Mouse (Mus musculus) liver, embryonic 11.5 days (tissue): ENCODE measurements at regions not wholly inside any gene's neighbourhood (a gene's known extent, or its start where the extent isn't known, plus 50 kb on each side); places are given as distances from the start of the nearest gene placed in this dataset.

Source experiments
- ATAC-seq: fragments of 200-750 bp; cut with Nextera tagmentation; replicated peaks from 2 replicates; pipeline ENCODE4 v1.8.0; 2017; ENCODE audit warnings: moderate number of reproducible peaks, mild to moderate bottlenecking, moderate TSS enrichment, moderate library complexity; ENCODE audit not compliant: low FRiP score
- DNase-seq: peaks from one replicate; pipeline ENCODE4 v3.0.0-alpha.2; 2017; ENCODE audit warnings: low spot score
- H3K27ac ChIP-seq: fragments of 300-500 bp; sonication (generic); 2 replicates; pipeline ENCODE4 v1.5.1; 2014; ENCODE audit warnings: mild to moderate bottlenecking, low read depth, low read length, control low read depth
- H3K27me3 ChIP-seq: fragments of 300-500 bp; sonication (generic); replicated peaks from 2 replicates; pipeline ENCODE4 v1.6.1; 2014; ENCODE audit warnings: low read length, mixed read lengths; ENCODE audit not compliant: control insufficient read depth, insufficient read depth
- H3K36me3 ChIP-seq: fragments of 300-500 bp; sonication (generic); 2 replicates; pipeline ENCODE4 v1.6.1; 2014; ENCODE audit warnings: mild to moderate bottlenecking, low read length, moderate library complexity, mixed read lengths; ENCODE audit not compliant: control insufficient read depth, insufficient read depth
- H3K4me1 ChIP-seq: fragments of 300-500 bp; sonication (generic); replicated peaks from 2 replicates; pipeline ENCODE4 v1.6.1; 2014; ENCODE audit warnings: low read length, mixed read lengths; ENCODE audit not compliant: control insufficient read depth, insufficient read depth
- H3K4me2 ChIP-seq: fragments of 300-500 bp; sonication (generic); 2 replicates; pipeline ENCODE4 v1.6.1; 2014; ENCODE audit warnings: mild to moderate bottlenecking, control low read depth, moderate library complexity
- H3K4me3 ChIP-seq: fragments of 300-500 bp; sonication (generic); 2 replicates; pipeline ENCODE4 v1.5.1; 2014; ENCODE audit warnings: low read depth, low read length, control low read depth
- H3K9ac ChIP-seq: fragments of 300-500 bp; sonication (generic); 2 replicates; pipeline ENCODE4 v1.6.1; 2014; ENCODE audit warnings: low read depth, low read length, control low read depth
- H3K9me3 ChIP-seq: fragments of 300-500 bp; sonication (generic); 2 replicates; pipeline ENCODE4 v1.6.1; 2016; ENCODE audit warnings: low read length, inconsistent platforms, mixed read lengths; ENCODE audit not compliant: control insufficient read depth
- WGBS: fragments of 180-500 bp; shearing (Covaris S2); extraction: QIAGEN DNeasy Blood & Tissue Kit; methylation state at CpG from one replicate; pipeline ENCODE4 v1.1.7; 2014; 5-methylcytosine and 5-hydroxymethylcytosine counted together

GRCm38 (mm10) chr3:66747073-66747710 lies 234.0 kb upstream of the Rsrc1 start:
- H3K36me3 ChIP-seq = no peaks in the 10 kb centered on the region
- no peak for DNase-seq
- no peaks in the 10 kb centered on the region for H3K9me3 ChIP-seq
- H3K4me1 ChIP-seq = no peaks in the 10 kb centered on the region
- ATAC-seq = no peak
- no peak overlapping the region for H3K4me2 ChIP-seq
- 82% methylated on average over 20 of the region's 20 CpGs for WGBS
- H3K27me3 ChIP-seq = no peaks in the 10 kb centered on the region
- H3K27ac ChIP-seq = no peak overlapping the region
- no peak overlapping the region for H3K9ac ChIP-seq
- H3K4me3 ChIP-seq = no peak overlapping the region

- Histone ChIP-seq H3K27me3 (no peaks in the 10 kb centered on the region), H3K27ac (no peak overlapping the region), H3K4me2 (no peak overlapping the region), H3K4me3 (no peak overlapping the region), H3K9me3 (no peaks in the 10 kb centered on the region), H3K36me3 (no peaks in the 10 kb centered on the region), H3K9ac (no peak overlapping the region), H3K4me1 (no peaks in the 10 kb centered on the region)
- 68% methylated on average over 3 of the region's 3 CpGs for WGBS
- ATAC-seq = no peak
- no peak for DNase-seq
Measured at GRCm38 (mm10) chr3:66758141-66758540, 223.0 kb upstream of the Rsrc1 start.

GRCm38 (mm10) chr3:66759841-66760240 lies 221.3 kb upstream of the Rsrc1 start:
- no peak overlapping the region for H3K4me2 ChIP-seq
- H3K27me3 ChIP-seq = no peaks in the 10 kb centered on the region

DNA sequence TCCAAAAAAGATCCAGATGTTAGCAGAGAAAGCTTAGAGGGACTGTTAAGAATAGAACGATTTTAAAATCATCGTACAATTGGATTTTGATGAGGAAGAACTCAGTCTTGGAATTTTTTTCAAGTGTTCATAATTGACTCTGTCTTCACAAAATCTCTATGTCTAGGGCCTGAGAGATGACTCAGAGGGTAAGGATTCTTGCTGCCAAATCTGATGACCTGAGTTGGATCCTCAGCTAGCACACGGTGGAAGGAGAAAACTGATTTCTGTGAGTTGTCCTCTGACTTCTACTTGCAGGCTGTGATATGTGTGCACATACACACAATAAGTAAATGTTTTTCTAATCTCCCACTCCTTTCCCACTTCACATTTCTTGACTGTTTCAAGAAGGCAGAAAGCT lies 218.7 kb upstream of the Rsrc1 start:
- Histone ChIP-seq H3K4me1 (no peaks in the 10 kb centered on the region), H3K27ac (no peak overlapping the region)
- 84% methylated on average over 3 of the region's 3 CpGs for WGBS

More at GRCm38 (mm10) chr3:66759841-66760240, 221.3 kb upstream of the Rsrc1 start:
- Histone ChIP-seq H3K36me3 (no peaks in the 10 kb centered on the region), H3K4me1 (no peaks in the 10 kb centered on the region), H3K9ac (no peak overlapping the region), H3K27ac (no peak overlapping the region), H3K9me3 (no peaks in the 10 kb centered on the region), H3K4me3 (no peak overlapping the region)
- 83% methylated on average over 4 of the region's 4 CpGs for WGBS
- ATAC-seq (no peak), DNase-seq (no peak)

DNA sequence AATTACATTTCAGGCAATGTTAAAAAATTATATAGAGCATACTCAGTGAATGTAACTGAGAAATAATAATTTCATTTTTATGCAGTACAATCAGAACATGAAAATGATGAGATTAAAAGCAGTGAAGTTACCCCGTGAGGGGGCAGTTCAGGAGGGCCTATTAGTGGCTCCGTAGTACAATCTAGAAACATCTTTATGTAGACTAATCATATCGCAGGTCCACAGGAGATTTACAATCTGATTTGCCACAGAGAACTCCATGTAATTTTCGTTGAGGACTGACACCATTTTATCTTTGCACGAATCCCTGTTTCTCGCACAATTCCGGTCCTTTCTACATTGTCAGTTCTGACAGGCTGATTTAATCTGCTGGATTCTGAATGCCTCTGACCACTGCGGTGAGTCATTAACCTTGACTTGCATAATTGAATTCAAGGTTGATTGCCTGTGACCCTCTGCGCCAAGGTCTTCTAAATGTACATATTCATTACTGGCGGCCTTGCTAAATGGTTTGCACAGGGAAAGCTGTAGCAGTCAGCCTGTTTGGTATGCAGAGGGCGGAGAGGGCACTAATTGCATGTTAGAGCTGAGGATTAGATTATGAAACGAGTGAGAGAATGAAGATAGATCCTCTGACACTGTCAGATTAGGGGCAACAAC lies 183.7 kb upstream of the Rsrc1 start:
- no peak overlapping the region for H3K27ac ChIP-seq
- H3K9me3 ChIP-seq = no peaks in the 10 kb centered on the region
- H3K9ac ChIP-seq = no peak overlapping the region
- H3K4me1 ChIP-seq = no peaks in the 10 kb centered on the region
- ATAC-seq = no peak
- H3K4me3 ChIP-seq = no peak overlapping the region
- WGBS = 70% methylated on average over 12 of the region's 12 CpGs
- H3K27me3 ChIP-seq = no peaks in the 10 kb centered on the region
- no peaks in the 10 kb centered on the region for H3K36me3 ChIP-seq
- no peak overlapping the region for H3K4me2 ChIP-seq
- DNase-seq = no peak

More for the DNA sequence above, 218.7 kb upstream of the Rsrc1 start:
- H3K4me3 ChIP-seq = no peak overlapping the region
- H3K27me3 ChIP-seq = no peaks in the 10 kb centered on the region
- no peak overlapping the region for H3K4me2 ChIP-seq
- H3K9me3 ChIP-seq = no peaks in the 10 kb centered on the region
- ATAC-seq = no peak
- no peak overlapping the region for H3K9ac ChIP-seq
- H3K36me3 ChIP-seq = no peaks in the 10 kb centered on the region
- DNase-seq = no peak

DNA sequence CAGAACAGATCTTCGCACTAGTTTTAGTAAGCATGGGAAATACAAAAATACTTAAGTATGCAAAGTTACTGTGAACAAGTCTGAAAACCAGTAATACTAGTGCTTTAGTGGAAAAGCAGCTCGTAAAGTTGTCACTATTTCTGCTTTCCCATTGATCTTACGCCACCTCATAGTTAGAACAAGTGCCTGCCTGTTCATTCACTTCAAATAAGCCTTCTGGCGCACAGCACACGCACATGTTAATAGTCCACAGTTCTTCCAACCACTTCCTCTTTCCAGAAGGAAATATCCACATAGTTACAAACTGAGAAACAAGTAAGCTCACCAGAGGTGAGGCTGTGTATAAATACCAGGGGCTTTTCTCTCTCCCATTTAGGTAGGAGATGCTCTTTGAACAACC lies 182.9 kb upstream of the Rsrc1 start:
- no peaks in the 10 kb centered on the region for H3K36me3 ChIP-seq
- H3K4me1 ChIP-seq = no peaks in the 10 kb centered on the region
- H3K27me3 ChIP-seq = no peaks in the 10 kb centered on the region
- DNase-seq = no peak
- H3K9ac ChIP-seq = no peak overlapping the region
- WGBS = 70% methylated on average over 5 of the region's 5 CpGs
- H3K27ac ChIP-seq = no peak overlapping the region
- ATAC-seq = no peak
- no peak overlapping the region for H3K4me2 ChIP-seq
- no peaks in the 10 kb centered on the region for H3K9me3 ChIP-seq
- H3K4me3 ChIP-seq = no peak overlapping the region

DNA sequence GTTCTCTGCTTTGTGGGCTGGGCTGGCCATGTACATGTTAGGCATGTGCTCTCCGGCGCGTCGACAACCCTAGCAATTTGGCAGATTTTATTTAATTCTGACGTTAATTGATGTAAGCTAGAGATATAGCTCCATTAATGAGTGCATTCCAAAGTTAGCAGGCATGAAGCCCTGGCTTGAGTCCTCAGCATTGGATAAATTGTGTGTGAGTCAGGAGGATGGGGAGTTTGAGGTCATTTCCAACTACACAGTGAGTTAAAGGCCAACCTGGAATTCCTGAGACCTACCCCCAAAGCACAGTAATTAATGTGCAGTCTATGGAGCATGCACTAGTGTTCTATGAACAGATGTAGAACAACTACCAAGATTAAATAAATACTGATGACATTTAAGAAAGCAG lies 178.7 kb upstream of the Rsrc1 start:
- Histone ChIP-seq H3K9ac (no peak overlapping the region), H3K4me2 (no peak overlapping the region), H3K9me3 (no peaks in the 10 kb centered on the region), H3K4me3 (no peak overlapping the region), H3K27ac (no peak overlapping the region), H3K4me1 (no peaks in the 10 kb centered on the region), H3K36me3 (no peaks in the 10 kb centered on the region), H3K27me3 (no peaks in the 10 kb centered on the region)
- ATAC-seq = no peak
- 81% methylated on average over 5 of the region's 5 CpGs for WGBS
- no peak for DNase-seq

DNA sequence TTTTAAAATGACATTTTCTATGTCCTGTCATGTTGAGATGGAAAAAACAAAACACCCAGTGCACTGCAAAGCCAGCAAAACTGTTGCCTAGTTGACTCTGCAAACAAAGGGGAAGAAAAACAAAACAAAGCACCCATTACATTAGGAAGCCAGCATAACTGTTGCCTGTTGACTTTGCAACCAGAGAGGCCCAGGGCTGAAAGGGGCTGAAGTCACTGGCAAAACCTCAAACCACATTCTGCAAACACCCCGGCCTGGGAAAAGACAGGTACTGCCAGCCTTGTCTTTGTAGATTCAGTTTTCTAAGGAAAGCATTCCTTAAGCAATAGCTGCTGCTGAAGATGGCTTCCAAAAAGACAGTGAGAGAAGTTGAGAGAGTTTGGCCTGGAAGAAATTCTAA lies 175.0 kb upstream of the Rsrc1 start:
- Histone ChIP-seq H3K36me3 (no peaks in the 10 kb centered on the region), H3K4me3 (no peak overlapping the region), H3K27me3 (no peaks in the 10 kb centered on the region), H3K9ac (no peak overlapping the region), H3K4me2 (no peak overlapping the region), H3K4me1 (no peaks in the 10 kb centered on the region), H3K27ac (no peak overlapping the region), H3K9me3 (no peaks in the 10 kb centered on the region)
- 38% methylated on average over 1 of the region's 1 CpGs for WGBS
- DNase-seq = no peak
- no peak for ATAC-seq
